Mouse (Mus musculus) hindlimb bud, embryonic 11.5 days (tissue): Measurements from ENCODE around the gene Olfr780.
"Not testable (repeated sequence)": the region's sequence is repeated elsewhere in the genome, so short reads cannot be mapped to it uniquely, and the experiment has no call there.

ENCODE experiments used
- DNase-seq: peaks from one replicate; pipeline ENCODE4 v3.0.0-alpha.2; 2012; ENCODE audit warnings: low read depth, low spot score; ENCODE audit errors: extremely low spot score

The Olfr780 gene

DNA sequence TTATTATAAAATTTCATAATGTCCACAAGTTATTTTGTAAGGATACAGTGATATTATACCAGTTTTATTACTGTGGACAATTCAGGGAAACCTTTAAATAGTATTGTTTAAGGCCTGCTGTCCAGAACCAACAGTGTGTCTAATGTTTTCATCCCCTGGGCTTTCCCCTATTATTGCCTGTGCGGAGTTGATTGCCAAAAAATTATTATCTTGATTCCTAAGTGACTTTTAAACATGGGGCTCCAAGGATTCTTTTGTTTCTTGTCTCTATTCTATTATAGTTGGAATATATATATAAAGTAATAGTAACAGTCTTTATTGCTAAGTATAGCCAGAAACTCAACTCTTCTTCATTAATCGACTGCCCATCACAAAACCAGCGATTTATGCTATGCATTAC, at the start of gene Olfr780:
Olfr780 (plus strand) TSS at position 301 of the 400 bp plus-strand sequence.
- DNase-seq = no peak

GRCm38 (mm10) chr10:129271081-129271535, 46.8 kb upstream of the Olfr780 start, which contains the start of gene Olfr777:
TSS of gene Olfr777 (minus strand) at chr10:129271485.
- no peak for DNase-seq

GRCm38 (mm10) chr10:129312973-129313372, 4.9 kb upstream of the Olfr780 start:
- DNase-seq = not testable (repeated sequence)

- not testable (repeated sequence) for DNase-seq
Observed at GRCm38 (mm10) chr10:129313521-129313920, 4.4 kb upstream of the Olfr780 start.

DNA sequence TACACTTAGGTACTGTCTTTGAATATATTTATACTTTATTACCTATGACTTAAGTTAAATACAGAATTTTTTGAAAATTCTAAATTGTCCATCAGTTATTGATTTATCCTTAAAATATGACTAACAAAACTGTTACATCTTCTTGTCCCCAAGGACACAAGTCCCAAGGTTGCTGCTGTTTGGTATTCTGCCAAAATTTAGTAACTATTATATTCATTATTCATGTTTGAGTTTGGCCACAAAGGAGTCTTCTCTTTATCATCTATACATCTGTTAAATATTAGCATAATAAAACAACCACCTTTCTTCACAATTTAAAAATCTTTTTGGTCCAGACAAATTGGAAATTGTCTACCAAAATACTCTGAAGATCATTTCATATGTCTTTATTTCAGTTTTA, 10.6 kb downstream of the Olfr780 start, which contains the start of gene Olfr781:
Olfr781 (plus strand) TSS at position 301 of the 400 bp plus-strand sequence.
- no peak for DNase-seq

- no peak for DNase-seq
Observed at GRCm38 (mm10) chr10:129348550-129348949, 30.6 kb downstream of the Olfr780 start, which contains the start of gene Olfr782. TSS of gene Olfr782 (plus strand) at chr10:129348850.

- DNase-seq = not testable (repeated sequence)
Observed at GRCm38 (mm10) chr10:129352475-129352874, 34.6 kb downstream of the Olfr780 start.

- DNase-seq = not testable (repeated sequence)
Observed at GRCm38 (mm10) chr10:129356496-129356895, 38.6 kb downstream of the Olfr780 start.

DNA sequence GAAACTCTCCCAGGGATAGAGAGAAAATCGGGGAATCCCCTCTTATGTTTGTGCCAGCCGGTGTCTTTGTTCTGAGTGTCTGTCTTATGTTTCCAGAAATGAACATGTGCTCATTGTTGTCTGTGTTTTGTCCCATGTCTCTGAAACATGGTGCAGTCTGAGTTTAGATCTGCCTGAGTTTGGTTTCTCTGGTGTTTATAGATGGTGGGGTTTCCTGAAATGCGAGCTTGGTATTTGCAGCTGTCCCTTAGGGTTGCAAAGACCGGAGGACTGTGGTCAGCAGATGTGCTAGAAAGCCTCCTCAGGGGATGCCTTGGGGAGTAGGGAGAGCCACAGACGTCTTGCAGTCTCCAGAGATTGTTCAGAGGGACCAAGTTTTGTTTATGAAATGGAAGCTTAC, 39.4 kb downstream of the Olfr780 start:
- no peak for DNase-seq
